Mouse (Mus musculus): ENCODE measurements around the gene Edrf1.

The Edrf1 gene

DNA sequence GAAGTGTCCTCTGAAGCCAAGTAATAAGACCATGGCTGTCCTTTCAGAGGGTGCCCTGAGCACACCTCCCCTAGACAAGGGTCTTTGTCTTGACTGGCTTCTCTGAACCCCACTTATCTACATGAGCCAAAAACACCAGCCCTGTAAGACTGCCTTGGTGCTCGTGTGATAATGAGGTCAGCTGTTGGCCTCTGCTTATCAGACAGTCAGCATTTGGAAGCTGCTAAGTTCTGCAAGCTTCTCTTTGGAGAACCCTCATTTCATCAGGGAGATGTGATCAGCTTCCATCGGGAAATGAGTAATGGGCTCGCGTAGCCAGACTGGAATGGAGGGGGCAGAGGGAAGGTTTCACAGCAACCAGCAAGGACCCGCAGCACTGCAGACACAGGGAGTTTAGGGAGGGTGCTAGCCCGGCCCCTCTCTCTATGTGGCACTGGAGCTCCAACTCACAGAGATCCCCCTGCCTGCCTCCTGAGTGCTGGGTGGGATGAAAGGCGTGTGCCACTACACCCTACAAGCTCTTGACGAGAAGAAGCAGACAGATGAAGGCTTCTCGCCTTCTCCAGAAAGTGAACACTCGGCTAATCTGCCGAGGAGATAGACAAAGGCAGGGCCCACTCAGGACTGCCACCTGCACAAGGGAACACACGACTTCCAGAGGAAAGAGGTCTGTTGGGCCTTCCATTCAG lies 60.8 kb downstream of the Edrf1 start:
- ChIA-PET CTCF (interaction anchor here in 2 of 4 experiments (1.0 to 1.3 kb wide), 3 partner anchors 11 to 61 kb away, joined by 3 to 5 read pairs (median 3); partner anchors contain the start of gene Edrf1 (in 1 of the 2)), POLR2A (interaction anchor here in 2 of 4 experiments (0.8 to 3.6 kb wide), 11 partner anchors 8 to 61 kb away, joined by 3 to 13 read pairs (median 5); partner anchors contain the start of genes Edrf1 (in 2 of the 2), Bccip (in 1 of the 2) and Uros (in 1 of the 2))

DNA sequence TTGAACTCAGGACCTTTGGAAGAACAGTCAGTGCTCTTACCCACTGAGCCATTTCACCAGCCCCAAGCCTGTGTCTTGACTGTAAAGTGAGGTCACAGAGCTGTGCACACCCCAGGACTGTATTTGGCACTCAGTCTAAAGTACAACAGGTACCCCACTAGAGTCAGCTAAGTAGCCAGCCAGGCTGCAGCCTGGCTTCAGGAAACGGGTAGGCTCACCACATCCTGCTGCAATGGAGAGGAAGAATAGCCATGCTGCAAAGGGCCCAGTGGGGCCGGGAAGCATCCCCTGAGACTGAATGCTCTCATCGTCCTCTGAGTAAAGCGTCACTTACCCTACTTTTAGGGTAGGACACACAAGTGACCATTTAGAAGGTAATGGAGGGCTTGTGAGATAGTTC lies 62.5 kb downstream of the Edrf1 start:
- CTCF ChIA-PET = no interaction called here
- POLR2A ChIA-PET = interaction anchor here in 3 of 4 experiments (0.7 to 1.1 kb wide), 4 partner anchors 9 to 60 kb away, joined by 3 to 4 read pairs (median 3); no protein-coding TSS in a partner anchor

DNA sequence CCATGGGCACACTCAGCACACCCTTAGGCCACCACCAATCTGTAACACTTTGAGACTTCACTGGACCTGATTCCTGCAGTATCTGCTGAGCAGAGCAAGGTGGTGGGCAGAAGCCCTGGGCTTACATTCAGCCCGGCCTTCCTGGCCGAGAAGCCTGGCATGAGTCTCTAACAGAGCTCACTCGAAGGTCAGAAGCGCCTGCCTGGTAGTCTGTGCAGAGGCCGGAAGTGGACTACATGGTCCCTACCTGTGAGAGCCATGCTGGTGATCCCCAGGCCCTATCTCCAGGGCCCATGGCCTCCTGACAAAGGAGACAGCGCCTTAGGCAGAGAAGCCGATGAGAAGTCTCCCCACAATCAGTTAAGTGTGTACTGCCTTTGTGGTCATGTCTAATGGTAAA lies 64.0 kb downstream of the Edrf1 start:
- POLR2A ChIA-PET = interaction anchor here in 2 of 4 experiments (0.6 to 1.4 kb wide), 2 partner anchors 21 to 33 kb away, joined by 3 to 4 read pairs; no protein-coding TSS in a partner anchor

DNA sequence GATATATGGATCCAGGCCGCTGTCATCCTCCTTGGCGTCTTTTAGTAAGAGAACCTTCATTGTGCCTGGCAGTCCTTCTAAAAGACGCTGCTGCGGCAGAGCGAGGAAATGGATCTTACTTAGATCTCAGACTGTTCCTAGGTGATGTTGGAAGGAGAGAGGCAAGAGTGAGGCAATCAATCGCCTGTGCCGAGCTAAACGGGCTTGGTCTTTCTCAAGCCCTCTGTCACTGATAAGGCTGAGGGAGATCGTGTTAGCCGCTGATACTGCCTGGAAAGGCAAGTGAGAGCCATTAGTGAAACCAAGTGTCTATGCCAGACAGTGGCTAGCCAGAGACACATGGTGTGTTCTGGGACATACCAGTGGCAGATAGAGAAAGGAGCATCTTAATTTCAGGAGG lies 65.0 kb downstream of the Edrf1 start:
- POLR2A ChIA-PET = no interaction called here
- CTCF ChIA-PET = no interaction called here

More for the DNA sequence above, 64.0 kb downstream of the Edrf1 start:
- CTCF ChIA-PET = interaction anchor here in 1 of 4 experiments (0.6 kb wide), 1 partner anchor 58 kb away, joined by 3 read pairs; no protein-coding TSS in a partner anchor

DNA sequence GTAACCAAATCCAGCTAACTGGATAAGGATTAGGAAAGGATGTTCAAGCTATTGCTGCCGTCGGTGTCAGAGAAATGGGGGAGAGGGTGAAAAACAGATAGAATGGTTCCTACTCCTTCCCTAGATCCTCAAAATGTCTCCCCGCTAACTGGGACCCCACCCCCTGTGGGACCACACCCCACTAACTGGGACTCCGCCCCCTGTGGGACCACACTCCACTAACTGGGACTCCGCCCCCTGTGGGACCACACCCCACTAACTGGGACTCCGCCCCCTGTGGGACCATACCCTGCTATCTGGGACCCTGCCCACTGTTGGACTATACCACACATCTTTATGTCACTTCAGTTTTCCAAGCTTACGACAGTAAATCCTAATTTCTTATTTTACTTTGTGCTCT lies 66.6 kb downstream of the Edrf1 start:
- ChIA-PET CTCF (no interaction called here), POLR2A (no interaction called here)

DNA sequence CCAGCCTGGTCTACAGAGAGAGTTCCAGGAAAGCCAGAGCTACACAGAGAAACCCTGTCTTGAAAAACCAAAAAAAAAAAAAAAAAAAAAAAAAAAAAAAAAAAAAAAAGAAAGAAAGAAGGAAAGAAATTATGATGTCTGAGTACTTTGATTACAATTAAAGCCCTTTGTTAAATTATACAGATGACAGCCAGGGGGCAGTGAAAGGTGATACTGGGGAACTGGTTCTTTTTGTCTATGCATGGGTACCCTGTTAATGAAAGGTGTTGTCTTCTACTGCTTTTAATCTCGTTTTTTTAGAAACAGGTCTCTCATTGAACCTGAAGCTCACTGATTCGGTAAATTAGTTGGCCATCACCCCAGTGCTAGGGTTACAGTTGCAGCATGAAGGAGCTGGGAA lies 70.0 kb downstream of the Edrf1 start:
- ChIA-PET CTCF (interaction anchor here (0.5 to 1.8 kb wide), 4 partner anchors 25 to 266 kb away, joined by 3 to 7 read pairs (median 5); partner anchors contain the start of gene Edrf1 (in 1 of the 4)), POLR2A (interaction anchor here in 3 of 4 experiments (0.6 to 2.2 kb wide), 10 partner anchors 9 to 70 kb away, joined by 3 to 21 read pairs (median 4); partner anchors contain the start of gene Edrf1 (in 2 of the 3))

DNA sequence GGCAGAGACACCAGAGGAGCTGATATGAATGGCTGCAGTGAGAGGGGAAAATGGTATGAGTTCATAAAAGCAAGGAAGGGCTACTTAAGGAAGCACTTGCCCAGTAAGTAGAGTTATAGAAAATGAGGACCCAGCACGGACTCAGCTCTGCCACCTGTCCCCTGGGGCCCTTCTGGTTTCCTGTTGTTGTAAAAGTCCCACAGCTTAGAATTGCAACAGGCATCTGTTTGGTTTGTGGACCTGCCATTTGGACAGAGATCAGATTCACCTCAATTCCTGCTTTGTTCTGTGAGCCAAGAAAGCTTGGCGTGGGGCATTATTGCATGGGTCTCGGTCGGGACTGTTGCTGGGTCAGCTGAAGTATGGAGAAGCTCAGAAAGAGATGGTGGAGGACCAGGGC lies 78.0 kb downstream of the Edrf1 start:
- ChIA-PET POLR2A (interaction anchor here in 3 of 4 experiments (0.6 to 2.6 kb wide), 11 partner anchors 10 to 515 kb away, joined by 3 to 9 read pairs (median 3); no protein-coding TSS in a partner anchor), CTCF (interaction anchor here in 2 of 4 experiments (0.6 to 0.7 kb wide), 2 partner anchors 40 to 47 kb away, joined by 3 read pairs; no protein-coding TSS in a partner anchor)

DNA sequence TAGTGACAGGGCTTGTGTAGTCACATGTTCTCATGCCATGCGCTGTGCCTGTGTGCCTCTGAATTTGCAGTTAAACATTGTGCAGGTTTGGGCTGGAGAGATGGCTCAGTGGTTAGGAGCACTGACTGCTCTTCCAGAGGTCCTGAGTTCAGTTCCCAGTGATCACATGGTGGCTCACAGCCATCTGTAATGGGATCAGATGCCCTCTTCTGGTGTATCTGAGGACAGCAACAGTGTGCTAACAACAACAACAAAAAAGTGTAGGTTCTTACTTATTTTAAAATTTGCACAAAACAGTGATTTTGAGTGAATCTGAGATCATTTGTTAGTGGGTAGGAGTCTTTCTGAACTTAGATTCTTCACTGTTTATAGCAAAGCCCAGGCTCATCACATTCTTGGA lies 81.2 kb downstream of the Edrf1 start:
- POLR2A ChIA-PET = interaction anchor here in 1 of 4 experiments (1.0 to 2.7 kb wide), 2 partner anchors 22 to 31 kb away, joined by 3 to 6 read pairs; no protein-coding TSS in a partner anchor
- CTCF ChIA-PET = no interaction called here

DNA sequence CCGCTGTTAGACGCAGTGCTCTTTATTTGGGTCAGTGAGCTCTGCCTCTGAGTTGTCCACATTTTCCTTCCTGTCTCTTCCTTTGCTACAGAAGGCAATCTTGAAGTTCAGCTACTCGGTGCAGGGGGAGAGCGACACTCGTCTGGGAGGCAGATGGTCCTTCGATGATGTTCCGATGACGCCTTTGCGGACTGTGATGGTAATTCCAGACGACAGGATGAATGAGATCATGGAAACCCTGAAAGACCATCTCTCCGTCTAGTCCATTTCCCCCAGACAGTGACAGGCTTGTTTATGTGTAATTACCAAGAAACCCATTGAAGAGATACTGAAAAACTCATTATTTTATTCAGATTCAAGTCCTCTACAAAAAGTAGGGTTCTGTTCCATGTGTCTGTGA lies 83.3 kb downstream of the Edrf1 start:
- POLR2A ChIA-PET = interaction anchor here in 2 of 4 experiments (1.0 to 1.1 kb wide), 2 partner anchors 38 to 39 kb away, joined by 3 to 5 read pairs; no protein-coding TSS in a partner anchor
- CTCF ChIA-PET = interaction anchor here in 1 of 4 experiments (1.0 kb wide), 1 partner anchor 39 kb away, joined by 3 read pairs; no protein-coding TSS in a partner anchor

Measured in embryonic stem cell, embryonic (primary cell).